Comparison of ENCODE assay signal across 8 mouse cellular contexts in the genomic region with DNA sequence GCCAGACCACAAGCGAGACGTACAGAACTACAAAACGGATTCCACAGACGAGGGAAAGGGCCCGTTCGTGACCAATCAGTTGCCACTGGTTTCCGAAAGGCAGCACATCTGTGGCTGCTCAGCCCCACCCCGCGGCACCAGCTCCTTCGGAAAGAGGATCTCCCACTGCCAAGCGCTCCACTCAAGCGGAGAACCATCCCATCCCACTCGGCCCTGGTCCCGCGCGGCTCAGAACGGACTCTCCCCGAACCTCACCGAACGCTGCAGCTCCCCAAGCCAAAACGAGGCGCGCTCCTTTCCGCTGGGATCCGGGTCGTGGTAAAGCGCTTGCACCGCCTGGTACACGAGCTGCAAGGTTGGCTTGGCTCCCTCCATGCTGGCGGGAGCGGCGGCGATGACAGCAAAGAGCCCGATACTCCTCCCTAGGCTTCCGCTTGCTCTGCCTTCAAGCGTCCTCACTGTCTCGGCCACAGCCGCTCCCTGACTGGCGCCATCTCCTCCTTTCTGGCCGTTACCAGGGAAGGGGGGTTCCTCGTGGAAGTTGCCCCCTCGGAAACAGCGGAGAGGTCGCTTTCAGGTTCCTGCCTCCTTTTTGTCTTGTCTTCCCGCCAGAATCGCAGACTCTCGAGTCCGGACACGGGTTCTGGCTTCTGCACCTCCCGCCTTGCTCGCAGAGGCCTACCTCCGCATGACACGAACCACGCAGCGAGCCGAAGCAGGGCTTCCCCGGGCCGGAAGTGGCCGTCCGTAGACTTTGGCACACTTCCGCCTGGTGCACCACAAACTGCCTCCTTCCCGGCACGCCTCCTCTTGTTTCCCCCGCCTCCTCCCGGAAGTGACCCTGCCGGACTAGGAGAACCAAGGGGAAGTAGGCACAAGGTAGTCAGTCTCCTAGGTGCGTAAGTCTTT. TPM values are rescaled to one million over a fixed set of nuclear protein-coding genes. Genes with fewer than 3 reads are reported as not detected.
DNase-seq lines count a peak whose midpoint lies in the region; ATAC-seq lines count a peak whose summit lies in the region.

Gene Tnpo3, minus strand, starts transcription at position 777 of the 909 bp plus-strand sequence.

- peak; percentile 99 for DNase-seq in adipocyte (ENCODE audit: low spot score)
- peak; percentile 96 for DNase-seq in embryo, embryonic 10 days (ENCODE audit: low spot score)
- DNase-seq in gastrocnemius, postnatal 10 days, result peak; percentile 90
- DNase-seq in induced T-regulatory cell, adult 2 months (ENCODE audit: low read depth), result peak; percentile 96
- peak; percentile 81 to 93 for DNase-seq in left cerebral cortex, adult 9 months (ENCODE audit: low spot score in 2 of 2)
- DNase-seq in right cerebral cortex, postnatal 14 days, result peak; percentile 91
- DNase-seq in urinary bladder, postnatal 36 days (ENCODE audit: low spot score in 2 of 2), result peak; percentile 92 to 95

- ATAC-seq in megakaryocyte progenitor cell, adult 5-6 weeks (replicated peaks; ENCODE audit: poor library complexity), result peak; percentile 96

RNA-seq across cellular contexts. Expression of gene Tnpo3, which starts in this region (rescaled TPM):
- total RNA-seq in gastrocnemius, postnatal 10 days (2021), result 10 to 100 TPM; 33.8 to 37.1 TPM
- total RNA-seq in megakaryocyte progenitor cell, adult 5-6 weeks (2015), result 61.7 and 79.3 TPM in 2 replicates
- 61.9 and 74.2 TPM in 2 replicates for total RNA-seq in megakaryocyte progenitor cell, adult 5-6 weeks (2017)

Comparison
In these comparisons a context has a peak if more than half of its experiments do, and no peak if none do; other contexts are left out.
1. Peak in every context shown above with its lines: DNase-seq and ATAC-seq.